Mouse (Mus musculus) c-Kit-positive CD71-positive TER-119-positive erythroid progenitor cells, embryonic 14.5 days (primary cell): ENCODE data around the gene Gm28102.
"Not testable (repeated sequence)": the region's sequence is repeated elsewhere in the genome, so short reads cannot be mapped to it uniquely, and the experiment has no call there.

Source experiments
- DNase-seq: peaks from one replicate; pipeline ENCODE4 v3.0.0-alpha.2; 2013; ENCODE audit warnings: low spot score

Gm28102 gene

GRCm38 (mm10) chrY:88053015-88053414 is at the start of gene Gm28102:
Gm28102 (plus strand) TSS chrY:88053315.
- DNase-seq, result not testable (repeated sequence)
